Mouse (Mus musculus) lung, embryonic 15.5 days (tissue): ENCODE data around the gene Cd93. TPM values are rescaled to one million over a fixed set of nuclear protein-coding genes. Genes with fewer than 3 reads are reported as not detected.

Source experiments
- ATAC-seq: fragments of 200-750 bp; cut with Nextera tagmentation; 2 replicates; pipeline ENCODE4 v1.8.0; 2017; ENCODE audit warnings: moderate number of reproducible peaks, borderline replicate concordance; ENCODE audit not compliant: low FRiP score, low TSS enrichment; ENCODE audit errors: extremely low read depth
- H3K27ac ChIP-seq: fragments of 300-500 bp; sonication (generic); 2 replicates; pipeline ENCODE4 v1.5.1; 2015; ENCODE audit warnings: moderate library complexity, mild to moderate bottlenecking, inconsistent platforms
- H3K27me3 ChIP-seq: fragments of 300-500 bp; sonication (generic); 2 replicates; pipeline ENCODE4 v1.6.1; 2015; ENCODE audit warnings: inconsistent platforms
- H3K36me3 ChIP-seq: fragments of 300-500 bp; sonication (generic); 2 replicates; pipeline ENCODE4 v1.6.1; 2015; ENCODE audit warnings: inconsistent platforms
- H3K4me1 ChIP-seq: fragments of 300-500 bp; sonication (generic); 2 replicates; pipeline ENCODE4 v1.6.1; 2015; ENCODE audit warnings: inconsistent platforms
- H3K4me2 ChIP-seq: fragments of 300-500 bp; sonication (generic); 2 replicates; pipeline ENCODE4 v1.6.1; 2015; ENCODE audit warnings: inconsistent platforms, mild to moderate bottlenecking, moderate library complexity
- H3K4me3 ChIP-seq: fragments of 300-500 bp; sonication (generic); 2 replicates; pipeline ENCODE4 v1.5.1; 2015; ENCODE audit warnings: mild to moderate bottlenecking, inconsistent platforms
- H3K9ac ChIP-seq: fragments of 300-500 bp; sonication (generic); 2 replicates; pipeline ENCODE4 v1.6.1; 2015; ENCODE audit warnings: inconsistent platforms
- H3K9me3 ChIP-seq: fragments of 300-500 bp; sonication (generic); 2 replicates; pipeline ENCODE4 v1.6.1; 2016; ENCODE audit warnings: inconsistent platforms
- WGBS: fragments of 180-500 bp; shearing (Covaris S2); methylation state at CpG from one replicate; pipeline ENCODE4 v1.1.7; 2015; 5-methylcytosine and 5-hydroxymethylcytosine counted together
- polyA plus RNA-seq: library from polyadenylated mRNA; unstranded; fragments of >200 nt; fragmentation: Nextera tagmentation; extraction: Ambion mirVana; gene quantifications from 2 replicates; pipeline ENCODE4 v1.2.1, GENCODE M21; 2015

Cd93 gene
- polyA plus RNA-seq, 1 experiment from 2014 or later, result 35.4 TPM

DNA sequence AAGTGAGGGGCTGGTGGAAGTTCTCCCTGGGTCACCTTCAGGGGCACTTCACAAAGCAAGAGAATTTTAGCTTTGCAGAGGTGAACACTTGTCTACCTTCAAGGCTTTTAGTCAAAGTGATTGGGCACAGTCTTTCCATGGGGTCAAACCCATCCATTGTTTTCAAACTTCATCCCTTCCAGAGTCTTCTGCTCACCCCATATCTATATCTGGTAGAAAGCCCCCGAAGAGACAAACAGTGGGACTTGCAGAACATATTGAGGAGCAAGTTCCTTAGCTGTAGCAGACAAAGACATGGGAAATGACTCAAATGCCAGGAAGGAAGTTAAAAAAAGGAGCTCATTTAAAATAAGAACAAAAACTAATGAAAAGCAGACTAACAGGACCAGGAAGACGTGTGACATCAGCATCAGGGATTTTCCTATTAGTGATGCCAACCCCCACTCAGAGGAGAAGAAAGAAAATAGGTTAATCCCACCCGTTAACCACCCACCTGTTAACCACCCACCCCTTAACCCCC, 24.6 kb upstream of the Cd93 start:
- no peaks in the 10 kb centered on the region for H3K27me3 ChIP-seq
- no peak for ATAC-seq
- H3K36me3 ChIP-seq, result no peaks in the 10 kb centered on the region
- 69% methylated on average over 3 of the region's 3 CpGs for whole genome bisulfite sequencing
- H3K4me2 ChIP-seq, result no peak overlapping the region
- H3K9me3 ChIP-seq, result no peaks in the 10 kb centered on the region
- H3K27ac ChIP-seq, result no peak overlapping the region
- no peak overlapping the region for H3K9ac ChIP-seq
- H3K4me3 ChIP-seq, result no peak overlapping the region
- H3K4me1 ChIP-seq, result peaks cover 8% of the 10 kb centered on the region

DNA sequence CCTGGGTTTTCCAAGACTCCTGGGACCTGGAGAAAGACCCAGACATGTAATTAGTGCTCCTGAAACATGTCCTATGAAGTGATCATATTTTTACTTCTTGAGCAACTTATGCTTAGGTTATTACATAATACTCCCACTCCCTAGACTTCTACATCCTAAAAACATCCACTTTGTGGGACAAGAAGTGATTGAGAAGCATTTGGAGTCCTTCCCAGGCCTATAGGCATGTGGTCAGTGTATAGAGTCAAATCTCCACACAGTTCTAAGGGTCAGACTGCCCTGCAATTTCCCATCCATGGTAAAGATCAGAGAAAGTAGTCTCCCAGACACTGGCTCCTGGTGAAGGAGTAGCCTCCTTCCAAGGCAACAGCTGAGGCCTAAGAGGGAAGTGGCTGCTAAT, 12.0 kb upstream of the Cd93 start:
- Histone ChIP-seq H3K36me3 (no peaks in the 10 kb centered on the region), H3K4me2 (no peak overlapping the region), H3K9me3 (no peaks in the 10 kb centered on the region), H3K4me3 (no peak overlapping the region), H3K27ac (no peak overlapping the region), H3K27me3 (no peaks in the 10 kb centered on the region), H3K9ac (no peak overlapping the region), H3K4me1 (peaks cover 18% of the 10 kb centered on the region)
- ATAC-seq, result no peak

DNA sequence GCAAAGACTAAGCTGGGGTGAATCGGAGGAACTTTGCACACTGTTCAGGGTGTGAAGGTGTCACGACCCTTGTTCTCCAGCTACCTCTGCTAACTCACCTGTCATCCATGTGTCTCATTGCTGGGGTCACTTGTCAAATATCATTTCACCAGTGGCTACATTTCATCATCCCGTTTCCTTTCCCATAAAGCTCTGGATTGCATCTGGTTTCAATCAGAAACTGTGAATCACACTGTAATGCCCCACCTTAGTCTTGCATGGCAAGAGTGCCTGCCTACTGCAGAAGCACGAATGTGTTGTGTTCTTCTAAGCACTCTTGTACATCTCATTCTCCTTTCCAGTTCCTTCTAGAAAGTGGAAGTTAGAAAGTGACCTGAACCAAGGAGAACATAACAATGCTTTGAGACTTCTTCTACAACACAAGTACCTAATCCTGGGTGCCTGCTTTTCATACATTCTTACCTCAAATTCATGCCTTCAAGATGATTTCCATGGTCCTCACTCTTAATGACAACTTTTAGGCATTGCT, 10.7 kb upstream of the Cd93 start:
- 80% methylated on average over 4 of the region's 4 CpGs for WGBS
- Histone ChIP-seq H3K4me2 (no peak overlapping the region), H3K9ac (no peak overlapping the region), H3K27me3 (no peaks in the 10 kb centered on the region), H3K4me3 (no peak overlapping the region), H3K9me3 (no peaks in the 10 kb centered on the region), H3K36me3 (no peaks in the 10 kb centered on the region), H3K4me1 (peaks cover 18% of the 10 kb centered on the region), H3K27ac (peak overlapping the region; percentile 47)
- ATAC-seq, result no peak

DNA sequence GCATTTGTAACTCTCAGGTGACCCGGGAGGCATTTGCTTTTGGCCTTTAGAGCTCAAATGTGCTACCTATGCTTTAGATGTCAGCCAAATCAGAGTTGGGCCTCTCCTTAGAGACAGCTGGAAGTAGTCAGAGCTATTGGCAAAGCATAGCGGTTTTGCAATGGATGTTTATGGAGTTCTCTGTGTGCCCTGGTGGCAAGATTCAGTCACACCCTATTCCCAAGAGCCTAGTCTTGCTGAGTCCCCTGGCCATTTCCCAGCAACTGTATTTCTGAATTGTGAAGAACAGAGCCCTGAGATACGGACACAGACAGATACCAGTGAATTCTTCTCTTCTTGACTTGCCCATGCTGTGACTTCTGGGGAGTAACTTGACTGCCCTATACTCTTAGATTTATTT, 9.7 kb upstream of the Cd93 start:
- ATAC-seq, result peak; percentile 80
- 66% methylated on average over 3 of the region's 3 CpGs for WGBS
- Histone ChIP-seq H3K4me2 (no peak overlapping the region), H3K4me3 (no peak overlapping the region), H3K27me3 (no peaks in the 10 kb centered on the region), H3K4me1 (peaks cover 18% of the 10 kb centered on the region), H3K9me3 (no peaks in the 10 kb centered on the region), H3K36me3 (no peaks in the 10 kb centered on the region), H3K9ac (no peak overlapping the region), H3K27ac (peak overlapping the region; percentile 47)

DNA sequence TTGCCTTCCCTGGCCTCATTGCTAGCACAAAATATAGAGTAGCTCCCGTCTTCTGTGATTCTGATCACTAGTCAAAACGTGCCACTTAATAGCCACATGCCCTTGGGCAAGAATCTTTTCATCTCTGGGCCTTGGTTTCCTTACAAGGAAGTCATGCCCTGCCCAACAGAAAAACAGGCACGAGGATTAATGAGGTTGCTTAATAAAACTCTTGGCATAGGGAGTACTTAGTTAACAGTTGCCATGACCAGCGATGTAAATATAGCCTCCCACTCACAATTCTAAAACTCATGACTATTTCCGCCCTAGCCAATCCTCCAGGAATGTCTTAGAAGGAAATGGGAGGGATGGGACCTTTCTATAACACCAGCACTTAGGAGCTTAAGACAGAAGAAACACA, 8.1 kb upstream of the Cd93 start:
- Histone ChIP-seq H3K4me1 (peaks cover 18% of the 10 kb centered on the region), H3K9me3 (no peaks in the 10 kb centered on the region), H3K36me3 (no peaks in the 10 kb centered on the region), H3K9ac (no peak overlapping the region), H3K27me3 (no peaks in the 10 kb centered on the region), H3K4me2 (no peak overlapping the region), H3K27ac (peak overlapping the region; percentile 20; the same call in 1 of the 2 replicates), H3K4me3 (no peak overlapping the region)
- ATAC-seq, result no peak
- WGBS, result 60% methylated on average over 5 of the region's 5 CpGs

DNA sequence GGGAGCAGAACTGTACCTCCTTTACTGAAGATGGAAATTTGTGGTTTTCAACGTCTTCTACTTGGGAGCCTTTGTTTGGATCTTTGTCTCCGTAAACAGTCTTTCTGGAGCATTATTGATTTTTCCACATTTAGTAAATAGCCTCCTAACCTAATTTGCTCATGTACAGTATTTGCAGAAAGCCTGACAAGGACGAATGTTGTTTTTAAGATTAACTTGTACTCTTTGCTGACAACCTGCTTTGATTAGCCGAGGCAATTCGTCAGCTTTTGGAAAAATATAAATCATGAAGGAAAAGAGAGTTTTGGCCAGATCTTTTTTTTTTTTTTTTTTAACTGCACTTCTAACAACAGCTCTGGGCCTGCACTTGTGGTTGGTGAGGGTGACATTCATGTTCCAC, 7.3 kb upstream of the Cd93 start:
- no peak overlapping the region for H3K9ac ChIP-seq
- no peaks in the 10 kb centered on the region for H3K27me3 ChIP-seq
- H3K27ac ChIP-seq, result no peak overlapping the region
- peaks cover 18% of the 10 kb centered on the region for H3K4me1 ChIP-seq
- WGBS, result 69% methylated on average over 5 of the region's 5 CpGs
- H3K36me3 ChIP-seq, result no peaks in the 10 kb centered on the region
- ATAC-seq, result no peak
- no peaks in the 10 kb centered on the region for H3K9me3 ChIP-seq
- H3K4me3 ChIP-seq, result no peak overlapping the region
- H3K4me2 ChIP-seq, result no peak overlapping the region

DNA sequence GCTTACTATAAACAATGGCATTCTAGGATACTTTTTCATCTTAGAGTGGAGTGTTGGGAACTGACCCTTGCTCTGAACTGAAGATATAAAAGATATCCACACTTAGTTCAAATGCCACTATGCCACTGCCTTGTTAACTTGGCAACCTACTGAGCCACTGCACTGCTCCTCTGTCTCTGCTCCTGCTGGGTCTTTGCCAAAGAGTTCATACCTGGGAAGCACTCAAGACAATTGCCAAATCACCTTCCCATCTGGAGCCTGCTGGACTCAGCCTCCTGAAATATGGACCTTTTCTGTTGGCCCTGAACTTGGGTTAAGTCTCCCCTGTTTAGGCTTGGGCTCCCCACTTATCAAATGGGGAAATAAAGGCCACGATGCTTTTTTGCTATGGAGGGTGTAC, 6.3 kb upstream of the Cd93 start:
- H3K4me1 ChIP-seq, result peaks cover 18% of the 10 kb centered on the region
- H3K27me3 ChIP-seq, result no peaks in the 10 kb centered on the region
- no peak overlapping the region for H3K4me2 ChIP-seq
- H3K36me3 ChIP-seq, result no peaks in the 10 kb centered on the region
- no peak overlapping the region for H3K4me3 ChIP-seq
- no peaks in the 10 kb centered on the region for H3K9me3 ChIP-seq
- 88% methylated on average over 1 of the region's 1 CpGs for whole genome bisulfite sequencing
- no peak for ATAC-seq
- no peak overlapping the region for H3K9ac ChIP-seq
- no peak overlapping the region for H3K27ac ChIP-seq

DNA sequence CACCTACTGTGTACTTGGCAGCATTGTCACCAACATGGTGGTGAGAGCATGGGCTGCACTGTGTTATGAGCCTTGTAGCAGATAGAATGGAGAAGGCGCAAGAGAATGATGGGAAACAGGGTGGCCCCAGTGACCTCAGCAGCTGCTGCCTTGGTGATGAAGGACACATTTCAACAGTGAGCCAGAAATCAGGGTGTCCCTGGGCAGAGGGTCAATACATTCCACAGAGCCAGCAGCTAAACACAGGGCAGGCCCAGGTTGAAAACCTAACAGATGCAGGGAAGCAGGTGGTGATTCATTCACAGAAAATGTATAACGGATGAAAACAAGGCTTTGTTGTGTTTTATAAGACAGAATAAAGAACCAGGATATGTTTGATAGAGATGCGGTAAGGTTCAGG, 3.1 kb upstream of the Cd93 start:
- peaks cover 11% of the 10 kb centered on the region for H3K4me1 ChIP-seq
- H3K9me3 ChIP-seq, result no peaks in the 10 kb centered on the region
- H3K4me2 ChIP-seq, result no peak overlapping the region
- no peak overlapping the region for H3K4me3 ChIP-seq
- WGBS, result 82% methylated on average over 3 of the region's 3 CpGs
- H3K9ac ChIP-seq, result no peak overlapping the region
- H3K36me3 ChIP-seq, result no peaks in the 10 kb centered on the region
- ATAC-seq, result no peak
- no peaks in the 10 kb centered on the region for H3K27me3 ChIP-seq
- no peak overlapping the region for H3K27ac ChIP-seq

DNA sequence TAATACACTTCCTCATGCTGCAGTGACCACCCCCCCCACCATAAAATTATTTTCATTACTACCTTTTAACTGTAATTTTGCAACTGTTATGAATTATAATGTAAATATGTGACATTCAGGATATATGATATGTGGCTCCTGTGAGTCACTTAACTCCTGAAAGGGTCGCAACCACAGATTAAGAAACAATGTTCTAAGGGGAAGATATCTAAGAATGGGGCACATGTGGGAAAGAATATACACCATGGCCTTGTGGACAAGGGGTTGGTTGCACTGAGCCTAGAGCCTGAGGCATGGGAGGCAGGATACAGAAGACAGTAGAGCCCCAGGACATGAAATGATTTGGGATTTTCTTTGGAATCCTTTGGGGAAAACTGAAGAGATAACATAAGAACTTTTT, 2.3 kb upstream of the Cd93 start:
- no peak overlapping the region for H3K4me2 ChIP-seq
- H3K9ac ChIP-seq, result no peak overlapping the region
- peaks cover 5% of the 10 kb centered on the region; the same call in 1 of the 2 replicates for H3K4me1 ChIP-seq
- no peak for ATAC-seq
- 87% methylated on average over 1 of the region's 1 CpGs for WGBS
- no peaks in the 10 kb centered on the region for H3K9me3 ChIP-seq
- H3K4me3 ChIP-seq, result no peak overlapping the region
- no peaks in the 10 kb centered on the region for H3K36me3 ChIP-seq
- no peak overlapping the region for H3K27ac ChIP-seq
- H3K27me3 ChIP-seq, result no peaks in the 10 kb centered on the region

DNA sequence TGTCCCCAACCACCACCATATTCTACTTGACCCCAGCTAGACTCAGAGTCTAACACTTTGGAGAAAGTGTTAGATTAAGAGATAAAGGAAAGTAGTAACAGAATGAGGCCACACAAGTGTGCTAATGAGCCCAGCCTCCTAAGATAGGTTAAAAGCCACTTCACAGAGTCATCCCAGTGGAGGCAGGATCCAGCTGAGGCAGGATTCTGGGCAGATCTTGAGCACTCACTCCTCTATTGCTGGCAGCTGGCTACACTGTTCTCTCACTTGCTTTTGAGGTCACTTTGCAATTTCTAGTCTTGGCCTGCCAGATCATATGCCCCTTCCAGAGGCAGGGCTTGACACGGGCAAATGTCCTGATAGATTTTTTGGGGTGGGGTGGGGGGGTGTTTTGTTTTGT, 1.1 kb upstream of the Cd93 start:
- Histone ChIP-seq H3K27me3 (no peaks in the 10 kb centered on the region), H3K27ac (0 out of 2 replicates have a peak overlapping the region, but pooled peaks have one; percentile 57), H3K9ac (no peak overlapping the region), H3K4me3 (no peak overlapping the region), H3K36me3 (no peaks in the 10 kb centered on the region), H3K4me1 (peaks cover 5% of the 10 kb centered on the region; the same call in 1 of the 2 replicates), H3K4me2 (no peak overlapping the region), H3K9me3 (no peaks in the 10 kb centered on the region)
- ATAC-seq, result no peak
- 44% methylated on average over 1 of the region's 1 CpGs for WGBS

DNA sequence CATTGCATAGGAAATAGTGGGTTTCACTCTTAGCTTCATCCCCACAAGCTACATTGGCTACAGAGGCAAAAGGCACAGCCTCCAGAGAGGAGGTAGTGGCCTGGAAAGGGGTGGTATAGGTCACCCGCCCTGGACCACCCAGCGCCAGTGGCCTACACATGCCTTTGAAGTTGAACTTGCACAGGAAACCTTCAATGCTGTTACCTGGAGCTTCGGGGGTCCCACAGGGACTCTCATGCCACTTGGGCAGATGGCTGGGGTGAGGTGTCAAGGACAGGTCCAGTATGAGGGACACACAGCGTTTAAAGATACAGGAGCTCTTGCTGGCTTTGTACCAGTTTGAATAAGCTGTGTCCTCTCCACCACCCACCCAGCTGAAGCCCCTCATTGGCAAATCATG, 653 bp downstream of the Cd93 start:
- Histone ChIP-seq H3K4me3 (peak overlapping the region; percentile 34), H3K9me3 (no peaks in the 10 kb centered on the region), H3K36me3 (no peaks in the 10 kb centered on the region), H3K4me2 (peak overlapping the region; percentile 35; the same call in 1 of the 2 replicates), H3K27me3 (no peaks in the 10 kb centered on the region), H3K27ac (peak overlapping the region; percentile 83), H3K4me1 (peaks cover 5% of the 10 kb centered on the region; the same call in 1 of the 2 replicates), H3K9ac (peak overlapping the region; percentile 14; the same call in 1 of the 2 replicates)
- WGBS, result 70% methylated on average over 4 of the region's 4 CpGs
- no peak for ATAC-seq

DNA sequence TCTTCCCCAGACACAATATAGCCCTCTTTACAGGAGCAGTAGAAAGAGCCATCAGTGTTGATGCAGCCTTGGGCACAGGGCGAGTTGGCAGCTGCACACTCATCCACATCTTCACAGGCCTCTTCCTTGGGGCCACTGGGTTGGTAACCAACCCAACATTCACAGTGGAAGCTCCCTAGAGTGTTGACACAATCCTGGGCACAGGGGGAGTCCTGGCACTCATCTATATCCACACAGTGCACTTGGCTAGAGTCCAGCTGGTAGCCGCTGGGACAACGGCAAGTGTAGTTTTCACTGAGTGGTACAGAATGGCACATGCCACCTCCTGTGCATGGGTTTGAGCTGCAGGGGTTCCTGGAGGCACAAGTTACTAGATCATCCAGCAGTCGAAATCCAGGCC, 1.2 kb downstream of the Cd93 start:
- WGBS, result 67% methylated on average over 4 of the region's 4 CpGs
- no peaks in the 10 kb centered on the region for H3K27me3 ChIP-seq
- no peaks in the 10 kb centered on the region for H3K36me3 ChIP-seq
- H3K4me1 ChIP-seq, result peaks cover 6% of the 10 kb centered on the region; the same call in 1 of the 2 replicates
- H3K9ac ChIP-seq, result peak overlapping the region; percentile 21; the same call in 1 of the 2 replicates
- peak overlapping the region; percentile 34 for H3K4me3 ChIP-seq
- ATAC-seq, result no peak
- H3K4me2 ChIP-seq, result peak overlapping the region; percentile 35
- no peaks in the 10 kb centered on the region for H3K9me3 ChIP-seq
- peak overlapping the region; percentile 83 for H3K27ac ChIP-seq
